Mouse (Mus musculus) liver, embryonic 16.5 days (tissue): ENCODE data around the gene Rims1. TPM values are rescaled to one million over a fixed set of nuclear protein-coding genes. Genes with fewer than 3 reads are reported as not detected.

ENCODE experiments used
- ATAC-seq: fragments of 200-750 bp; cut with Nextera tagmentation; 2 replicates; pipeline ENCODE4 v1.8.0; 2017; ENCODE audit warnings: low read depth, mild to moderate bottlenecking, moderate number of reproducible peaks, moderate library complexity
- H3K27ac ChIP-seq: fragments of 300-500 bp; sonication (generic); 2 replicates; pipeline ENCODE4 v1.5.1; 2014; ENCODE audit warnings: mild to moderate bottlenecking, low read length
- H3K27me3 ChIP-seq: fragments of 300-500 bp; sonication (generic); 2 replicates; pipeline ENCODE4 v1.6.1; 2014; ENCODE audit warnings: low read depth, low read length, mixed read lengths; ENCODE audit not compliant: control insufficient read depth, insufficient read depth
- H3K36me3 ChIP-seq: fragments of 300-500 bp; sonication (generic); 2 replicates; pipeline ENCODE4 v1.6.1; 2014; ENCODE audit warnings: mild to moderate bottlenecking; ENCODE audit not compliant: control insufficient read depth, insufficient read depth
- H3K4me1 ChIP-seq: fragments of 300-500 bp; sonication (generic); 2 replicates; pipeline ENCODE4 v1.6.1; 2014; ENCODE audit warnings: low read depth, low read length, mixed read lengths; ENCODE audit not compliant: control insufficient read depth
- H3K4me2 ChIP-seq: fragments of 300-500 bp; sonication (generic); 2 replicates; pipeline ENCODE4 v1.6.1; 2014; ENCODE audit warnings: low read depth, low read length, mixed read lengths
- H3K4me3 ChIP-seq: fragments of 300-500 bp; sonication (generic); 2 replicates; pipeline ENCODE4 v1.5.1; 2014; ENCODE audit warnings: low read depth, mild to moderate bottlenecking, low read length
- H3K9ac ChIP-seq: fragments of 300-500 bp; sonication (generic); 2 replicates; pipeline ENCODE4 v1.6.1; 2014; ENCODE audit warnings: low read depth, low read length
- H3K9me3 ChIP-seq: fragments of 300-500 bp; sonication (generic); replicated peaks from 2 replicates; pipeline ENCODE4 v1.6.1; 2016; ENCODE audit warnings: low read length; ENCODE audit not compliant: control insufficient read depth
- WGBS: fragments of 180-500 bp; shearing (Covaris S2); extraction: QIAGEN DNeasy Blood & Tissue Kit; methylation state at CpG from one replicate; pipeline ENCODE4 v1.1.7; 2014; ENCODE audit not compliant: insufficient replicate concordance; 5-methylcytosine and 5-hydroxymethylcytosine counted together
- polyA plus RNA-seq: library from polyadenylated mRNA; unstranded; fragments of >200 nt; fragmentation: Nextera tagmentation; extraction: Ambion mirVana; gene quantifications from 2 replicates; pipeline ENCODE4 v1.2.1, GENCODE M21; 2015

The Rims1 gene
- polyA plus RNA-seq, 1 experiment from 2014 or later, result 0.08 TPM

DNA sequence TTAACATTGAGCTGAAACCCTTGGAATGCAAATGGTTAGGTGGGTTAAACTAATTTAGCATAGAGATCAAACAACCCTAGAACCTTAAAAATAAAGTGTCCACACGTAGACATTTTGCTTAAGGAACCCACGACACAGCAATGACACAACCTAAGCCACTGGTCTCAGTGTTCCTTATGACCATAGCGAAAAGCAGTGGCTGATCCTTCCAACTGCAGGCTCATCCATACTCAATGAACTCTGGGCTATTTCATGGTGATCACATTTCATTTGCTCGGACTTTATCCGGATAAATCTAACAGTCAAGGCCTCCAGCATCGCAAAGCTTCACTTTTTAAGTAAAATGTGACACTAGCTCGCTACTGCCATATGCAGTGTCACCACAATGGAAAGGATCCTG lies 494.3 kb downstream of the Rims1 start:
- H3K27ac ChIP-seq, result no peak overlapping the region
- no peak overlapping the region for H3K4me3 ChIP-seq
- H3K4me1 ChIP-seq, result no peaks in the 10 kb centered on the region
- ATAC-seq, result no peak
- no peaks in the 10 kb centered on the region for H3K36me3 ChIP-seq
- H3K27me3 ChIP-seq, result no peaks in the 10 kb centered on the region
- H3K9ac ChIP-seq, result no peak overlapping the region
- WGBS, result 60% methylated on average over 7 of the region's 7 CpGs
- H3K9me3 ChIP-seq, result no peaks in the 10 kb centered on the region
- H3K4me2 ChIP-seq, result no peak overlapping the region

GRCm38 (mm10) chr1:22306519-22306918 lies 499.3 kb downstream of the Rims1 start:
- 65% methylated on average over 5 of the region's 5 CpGs for WGBS
- Histone ChIP-seq H3K4me1 (no peaks in the 10 kb centered on the region), H3K4me3 (no peak overlapping the region), H3K27me3 (no peaks in the 10 kb centered on the region), H3K4me2 (no peak overlapping the region), H3K36me3 (no peaks in the 10 kb centered on the region), H3K9me3 (no peaks in the 10 kb centered on the region), H3K27ac (no peak overlapping the region), H3K9ac (no peak overlapping the region)
- no peak for ATAC-seq

DNA sequence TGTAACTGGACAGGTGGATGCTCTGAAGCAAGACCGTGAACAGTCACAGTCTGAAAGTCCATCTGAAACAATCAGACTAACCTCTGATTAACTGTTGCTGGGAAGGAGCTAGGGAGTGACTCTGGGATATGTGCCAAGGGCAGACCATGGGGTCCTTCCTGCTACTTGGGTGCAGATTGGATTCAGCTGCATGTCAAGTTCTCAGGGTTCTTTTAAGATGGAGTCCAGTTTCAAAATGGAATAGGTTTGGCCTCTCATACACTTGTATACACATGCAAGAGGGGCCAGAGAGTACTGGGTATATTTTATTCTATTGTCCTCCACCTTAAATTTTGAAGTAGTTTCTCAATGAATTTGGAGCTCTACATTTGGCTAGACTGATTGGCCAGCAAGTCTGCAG lies 499.9 kb downstream of the Rims1 start:
- Histone ChIP-seq H3K4me1 (no peaks in the 10 kb centered on the region), H3K4me2 (no peak overlapping the region), H3K36me3 (no peaks in the 10 kb centered on the region), H3K27ac (no peak overlapping the region), H3K9ac (no peak overlapping the region), H3K9me3 (no peaks in the 10 kb centered on the region), H3K4me3 (no peak overlapping the region), H3K27me3 (no peaks in the 10 kb centered on the region)
- whole genome bisulfite sequencing, result 67% methylated on average over 1 of the region's 1 CpGs
- ATAC-seq, result no peak

GRCm38 (mm10) chr1:22293953-22294352 lies 511.8 kb downstream of the Rims1 start:
- 22% methylated on average over 3 of the region's 3 CpGs for WGBS
- no peak for ATAC-seq
- no peaks in the 10 kb centered on the region for H3K9me3 ChIP-seq

GRCm38 (mm10) chr1:22293310-22293709 lies 512.5 kb downstream of the Rims1 start:
- H3K4me2 ChIP-seq, result no peak overlapping the region
- WGBS, result 39% methylated on average over 2 of the region's 2 CpGs
- H3K9ac ChIP-seq, result no peak overlapping the region
- H3K9me3 ChIP-seq, result no peaks in the 10 kb centered on the region
- no peaks in the 10 kb centered on the region for H3K4me1 ChIP-seq
- no peak overlapping the region for H3K27ac ChIP-seq
- no peaks in the 10 kb centered on the region for H3K27me3 ChIP-seq
- ATAC-seq, result no peak
- no peaks in the 10 kb centered on the region for H3K36me3 ChIP-seq
- H3K4me3 ChIP-seq, result no peak overlapping the region

More at GRCm38 (mm10) chr1:22293953-22294352, 511.8 kb downstream of the Rims1 start:
- Histone ChIP-seq H3K27me3 (no peaks in the 10 kb centered on the region), H3K4me3 (no peak overlapping the region), H3K4me2 (no peak overlapping the region), H3K4me1 (no peaks in the 10 kb centered on the region), H3K9ac (no peak overlapping the region), H3K36me3 (no peaks in the 10 kb centered on the region), H3K27ac (no peak overlapping the region)

- Histone ChIP-seq H3K4me2 (no peak overlapping the region), H3K4me1 (no peaks in the 10 kb centered on the region), H3K27ac (no peak overlapping the region), H3K9ac (no peak overlapping the region), H3K9me3 (no peaks in the 10 kb centered on the region), H3K4me3 (no peak overlapping the region), H3K27me3 (no peaks in the 10 kb centered on the region), H3K36me3 (no peaks in the 10 kb centered on the region)
- WGBS, result 49% methylated on average over 2 of the region's 2 CpGs
- ATAC-seq, result no peak
Measured at GRCm38 (mm10) chr1:22286807-22287206, 519.0 kb downstream of the Rims1 start.

- ATAC-seq, result no peak
- Histone ChIP-seq H3K4me1 (no peaks in the 10 kb centered on the region), H3K27me3 (no peaks in the 10 kb centered on the region), H3K9ac (no peak overlapping the region), H3K27ac (no peak overlapping the region), H3K9me3 (no peaks in the 10 kb centered on the region), H3K4me3 (no peak overlapping the region), H3K36me3 (no peaks in the 10 kb centered on the region), H3K4me2 (no peak overlapping the region)
- 39% methylated on average over 1 of the region's 1 CpGs for WGBS
Measured at GRCm38 (mm10) chr1:22279954-22280353, 525.8 kb downstream of the Rims1 start.

- Histone ChIP-seq H3K4me3 (no peak overlapping the region), H3K4me2 (no peak overlapping the region), H3K36me3 (no peaks in the 10 kb centered on the region), H3K9ac (no peak overlapping the region), H3K27me3 (no peaks in the 10 kb centered on the region), H3K9me3 (no peaks in the 10 kb centered on the region), H3K27ac (no peak overlapping the region), H3K4me1 (no peaks in the 10 kb centered on the region)
- 42% methylated on average over 2 of the region's 2 CpGs for WGBS
- no peak for ATAC-seq
Measured at GRCm38 (mm10) chr1:22274081-22274480, 531.7 kb downstream of the Rims1 start.

DNA sequence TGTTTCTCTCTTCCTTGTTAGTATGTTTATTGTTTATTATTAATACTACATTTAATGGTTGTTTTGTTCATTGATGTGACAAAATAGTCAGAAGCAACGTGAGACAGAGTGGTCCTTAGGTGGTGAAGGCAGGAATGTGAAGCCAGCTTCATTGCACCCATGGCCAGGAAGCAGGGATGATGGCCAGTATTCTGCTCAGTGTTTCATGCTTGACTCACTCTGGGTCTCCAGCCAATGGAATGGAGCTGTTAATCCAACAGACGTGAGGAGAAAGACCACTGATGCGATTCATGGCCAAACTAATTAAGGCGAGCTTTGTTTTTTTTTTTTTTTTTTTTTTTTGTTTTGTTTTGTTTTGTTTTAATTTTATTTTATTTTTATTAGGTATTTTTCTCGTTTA lies 535.7 kb downstream of the Rims1 start:
- H3K4me1 ChIP-seq, result no peaks in the 10 kb centered on the region
- H3K9me3 ChIP-seq, result no peaks in the 10 kb centered on the region
- no peak overlapping the region for H3K27ac ChIP-seq
- H3K27me3 ChIP-seq, result no peaks in the 10 kb centered on the region
- 58% methylated on average over 5 of the region's 5 CpGs for WGBS
- H3K4me2 ChIP-seq, result no peak overlapping the region
- H3K36me3 ChIP-seq, result no peaks in the 10 kb centered on the region
- no peak for ATAC-seq
- H3K9ac ChIP-seq, result no peak overlapping the region
- no peak overlapping the region for H3K4me3 ChIP-seq
